Mouse (Mus musculus): ENCODE data around the gene Qrich2. TPM values are rescaled to one million over a fixed set of nuclear protein-coding genes. Genes with fewer than 3 reads are reported as not detected.
"Not testable (repeated sequence)": the region's sequence is repeated elsewhere in the genome, so short reads cannot be mapped to it uniquely, and the experiment has no call there.

Gene Qrich2
- total RNA-seq, 2 experiments from 2014 or later: not detected

- no peak for DNase-seq (ENCODE audit: low spot score in 2 of 2)
Measured at GRCm38 (mm10) chr11:116432127-116432526, 33.9 kb downstream of the Qrich2 start.

- no peak for DNase-seq (ENCODE audit: low spot score in 2 of 2)
Measured at GRCm38 (mm10) chr11:116431428-116432077, 34.5 kb downstream of the Qrich2 start.

- no peak for DNase-seq (ENCODE audit: low spot score in 2 of 2)
Measured at GRCm38 (mm10) chr11:116430723-116431427, 35.2 kb downstream of the Qrich2 start.

- DNase-seq (ENCODE audit: low spot score in 2 of 2): no peak
Measured at GRCm38 (mm10) chr11:116429862-116430613, 36.0 kb downstream of the Qrich2 start.

GRCm38 (mm10) chr11:116428872-116429859 lies 36.9 kb downstream of the Qrich2 start:
- no peak for DNase-seq (ENCODE audit: low spot score in 2 of 2)

GRCm38 (mm10) chr11:116426852-116427575 lies 39.0 kb downstream of the Qrich2 start:
- no peak for DNase-seq (ENCODE audit: low spot score in 2 of 2)

- not testable (repeated sequence) for DNase-seq (ENCODE audit: low spot score in 2 of 2)
Measured at GRCm38 (mm10) chr11:116426328-116426727, 39.7 kb downstream of the Qrich2 start.

- DNase-seq (ENCODE audit: low spot score in 2 of 2): no peak
Measured at GRCm38 (mm10) chr11:116424621-116425407, 41.2 kb downstream of the Qrich2 start.

GRCm38 (mm10) chr11:116423782-116424620 lies 42.0 kb downstream of the Qrich2 start:
- no peak for DNase-seq (ENCODE audit: low spot score in 2 of 2)

- no peak for DNase-seq (ENCODE audit: low spot score in 2 of 2)
Measured at GRCm38 (mm10) chr11:116423214-116423613, 42.8 kb downstream of the Qrich2 start.

- DNase-seq (ENCODE audit: low spot score in 2 of 2): no peak
Measured at GRCm38 (mm10) chr11:116422562-116422961, 43.5 kb downstream of the Qrich2 start.

- DNase-seq (ENCODE audit: low spot score in 2 of 2): no peak
Measured at GRCm38 (mm10) chr11:116421102-116421501, 44.9 kb downstream of the Qrich2 start.

GRCm38 (mm10) chr11:116418841-116419462 lies 47.1 kb downstream of the Qrich2 start:
- no peak for DNase-seq (ENCODE audit: low spot score in 2 of 2)

- DNase-seq (ENCODE audit: low spot score in 2 of 2): no peak
Measured at GRCm38 (mm10) chr11:116418194-116418840, 47.7 kb downstream of the Qrich2 start.

GRCm38 (mm10) chr11:116417054-116417453 lies 49.0 kb downstream of the Qrich2 start:
- DNase-seq (ENCODE audit: low spot score in 2 of 2): no peak

GRCm38 (mm10) chr11:116416196-116416943 lies 49.7 kb downstream of the Qrich2 start:
- no peak for DNase-seq (ENCODE audit: low spot score in 2 of 2)

GRCm38 (mm10) chr11:116413631-116414022 lies 52.4 kb downstream of the Qrich2 start:
- no peak for DNase-seq (ENCODE audit: low spot score in 2 of 2)
